Mouse (Mus musculus) bone marrow macrophage, adult 2 months (primary cell): ENCODE results near the gene Mllt3.

Experiments
- CTCF ChIP-seq: IDR thresholded peaks from 2 replicates; pipeline ENCODE4 v1.5.1; 2012; ENCODE audit warnings: low read depth, mild to moderate bottlenecking, low read length, moderate library complexity
- POLR2A ChIP-seq: IDR thresholded peaks from 2 replicates; pipeline ENCODE4 v1.6.1; 2012; ENCODE audit warnings: mild to moderate bottlenecking, low read depth, low read length, borderline replicate concordance

- TF ChIP-seq CTCF = no peak
- TF ChIP-seq POLR2A = no peak
Observed at GRCm38 (mm10) chr4:88003159-88003948, 29.8 kb downstream of the Mllt3 start.
